Mouse (Mus musculus): ENCODE measurements around the gene Tgfbr3.

Tgfbr3 gene

GRCm38 (mm10) chr5:107079920-107080319, 209.5 kb downstream of the Tgfbr3 start:
- peak; percentile 85 for DNase-seq (ENCODE audit: low spot score)

- DNase-seq (ENCODE audit: low spot score) = peak; percentile 30
These were observed 210.2 kb downstream of the Tgfbr3 start for GRCm38 (mm10) chr5:107079146-107079638.

- peak; percentile 46 for DNase-seq (ENCODE audit: low spot score)
These were observed 211.1 kb downstream of the Tgfbr3 start for GRCm38 (mm10) chr5:107078361-107078760.

- no peak for DNase-seq (ENCODE audit: low spot score)
These were observed 211.5 kb downstream of the Tgfbr3 start for GRCm38 (mm10) chr5:107077900-107078299.

- no peak for DNase-seq (ENCODE audit: low spot score)
These were observed 214.3 kb downstream of the Tgfbr3 start for GRCm38 (mm10) chr5:107074980-107075583.

- DNase-seq (ENCODE audit: low spot score) = no peak
These were observed 215.1 kb downstream of the Tgfbr3 start for GRCm38 (mm10) chr5:107074350-107074749.

- DNase-seq (ENCODE audit: low spot score) = no peak
These were observed 215.9 kb downstream of the Tgfbr3 start for GRCm38 (mm10) chr5:107073536-107073935.

- no peak for DNase-seq (ENCODE audit: low spot score)
These were observed 221.3 kb downstream of the Tgfbr3 start for GRCm38 (mm10) chr5:107068146-107068545.

GRCm38 (mm10) chr5:107067531-107067930, 221.9 kb downstream of the Tgfbr3 start:
- no peak for DNase-seq (ENCODE audit: low spot score)

- no peak for DNase-seq (ENCODE audit: low spot score)
These were observed 224.5 kb downstream of the Tgfbr3 start for GRCm38 (mm10) chr5:107064922-107065321.

- no peak for DNase-seq (ENCODE audit: low spot score)
These were observed 227.1 kb downstream of the Tgfbr3 start for GRCm38 (mm10) chr5:107062229-107062852.

- no peak for DNase-seq (ENCODE audit: low spot score)
These were observed 229.9 kb downstream of the Tgfbr3 start for GRCm38 (mm10) chr5:107059514-107059913.

GRCm38 (mm10) chr5:107058642-107059041, 230.8 kb downstream of the Tgfbr3 start:
- DNase-seq (ENCODE audit: low spot score) = no peak
